Mouse (Mus musculus) midbrain, embryonic 11.5 days (tissue): Measurements from ENCODE around the gene H13. TPM values are rescaled to one million over a fixed set of nuclear protein-coding genes. Genes with fewer than 3 reads are reported as not detected.
A peak's percentile ranks its signal among the peaks of the same experiment; 100 is the strongest.

Source experiments
- ATAC-seq: fragments of 200-750 bp; cut with Nextera tagmentation; 2 replicates; pipeline ENCODE4 v1.8.0; 2017; ENCODE audit warnings: moderate TSS enrichment, moderate library complexity; ENCODE audit not compliant: low FRiP score
- DNase-seq: peaks from one replicate; pipeline ENCODE4 v3.0.0; 2015; ENCODE audit warnings: low spot score; ENCODE audit errors: missing footprints
- H3K27ac ChIP-seq: fragments of 300-500 bp; sonication (generic); 2 replicates; pipeline ENCODE4 v1.5.1; 2014; ENCODE audit warnings: low read depth, low read length
- H3K27me3 ChIP-seq: fragments of 300-500 bp; sonication (generic); 2 replicates; pipeline ENCODE4 v1.6.1; 2014; ENCODE audit warnings: mild to moderate bottlenecking, low read length, moderate library complexity, mixed read lengths; ENCODE audit not compliant: control insufficient read depth, insufficient read depth
- H3K36me3 ChIP-seq: fragments of 300-500 bp; sonication (generic); 2 replicates; pipeline ENCODE4 v1.6.1; 2014; ENCODE audit warnings: mild to moderate bottlenecking, low read length, moderate library complexity, mixed read lengths; ENCODE audit not compliant: control insufficient read depth, insufficient read depth
- H3K4me1 ChIP-seq: fragments of 300-500 bp; sonication (generic); 2 replicates; pipeline ENCODE4 v1.6.1; 2014; ENCODE audit warnings: low read length; ENCODE audit not compliant: control insufficient read depth, insufficient read depth
- H3K4me2 ChIP-seq: fragments of 300-500 bp; sonication (generic); 2 replicates; pipeline ENCODE4 v1.6.1; 2014; ENCODE audit warnings: mild to moderate bottlenecking, moderate library complexity
- H3K4me3 ChIP-seq: fragments of 300-500 bp; sonication (generic); 2 replicates; pipeline ENCODE4 v1.5.1; 2014; ENCODE audit warnings: low read depth, low read length
- H3K9ac ChIP-seq: fragments of 300-500 bp; sonication (generic); 2 replicates; pipeline ENCODE4 v1.6.1; 2014; ENCODE audit warnings: low read length
- H3K9me3 ChIP-seq: fragments of 300-500 bp; sonication (generic); 2 replicates; pipeline ENCODE4 v1.6.1; 2016; ENCODE audit warnings: low read length; ENCODE audit not compliant: control insufficient read depth
- WGBS: fragments of 180-500 bp; shearing (Covaris S2); extraction: QIAGEN DNeasy Blood & Tissue Kit; methylation state at CpG from one replicate; pipeline ENCODE4 v1.1.7; 2014; 5-methylcytosine and 5-hydroxymethylcytosine counted together
- polyA plus RNA-seq: library from polyadenylated mRNA; unstranded; fragments of >200 nt; fragmentation: Nextera tagmentation; extraction: Ambion mirVana; gene quantifications from 2 replicates; pipeline ENCODE4 v1.2.1, GENCODE M21; 2014

Gene H13
- polyA plus RNA-seq, 1 experiment from 2014 or later, result 119 TPM

DNA sequence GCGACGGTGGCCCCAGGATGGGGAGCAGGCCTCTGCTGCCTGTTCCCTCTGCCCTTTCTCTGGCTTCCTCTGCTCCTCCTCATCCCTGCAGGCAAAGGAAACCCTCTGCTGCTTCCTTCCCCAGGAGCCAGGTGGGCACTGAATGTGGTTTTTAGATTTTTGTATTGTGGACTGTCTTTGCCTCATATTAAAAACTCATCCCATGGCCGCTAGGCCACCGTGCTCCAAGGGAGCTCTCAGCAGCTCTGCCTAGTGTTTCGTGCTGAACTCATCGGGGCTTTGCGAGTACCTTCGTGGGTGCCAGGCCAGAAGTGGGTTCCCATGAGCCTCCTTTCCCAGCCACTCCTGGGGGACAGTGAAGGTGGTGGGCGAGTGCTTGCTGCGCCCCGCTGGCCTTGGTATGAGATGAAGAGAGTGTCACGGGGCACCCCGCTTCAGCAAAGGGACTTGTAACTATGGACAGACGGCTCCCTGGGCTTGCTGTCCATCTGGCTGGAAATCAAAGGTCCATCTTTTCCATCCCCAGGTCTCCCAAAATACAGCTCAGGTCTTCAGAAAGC, 35.6 kb downstream of the H13 start:
- Histone ChIP-seq H3K4me3 (no peak overlapping the region), H3K27me3 (no peaks in the 10 kb centered on the region), H3K27ac (no peak overlapping the region), H3K4me1 (peaks cover 12% of the 10 kb centered on the region), H3K9me3 (no peaks in the 10 kb centered on the region), H3K4me2 (no peak overlapping the region), H3K9ac (no peak overlapping the region), H3K36me3 (peaks cover 34% of the 10 kb centered on the region)
- 90% methylated on average over 14 of the region's 14 CpGs for whole genome bisulfite sequencing
- ATAC-seq (no peak), DNase-seq (no peak)

DNA sequence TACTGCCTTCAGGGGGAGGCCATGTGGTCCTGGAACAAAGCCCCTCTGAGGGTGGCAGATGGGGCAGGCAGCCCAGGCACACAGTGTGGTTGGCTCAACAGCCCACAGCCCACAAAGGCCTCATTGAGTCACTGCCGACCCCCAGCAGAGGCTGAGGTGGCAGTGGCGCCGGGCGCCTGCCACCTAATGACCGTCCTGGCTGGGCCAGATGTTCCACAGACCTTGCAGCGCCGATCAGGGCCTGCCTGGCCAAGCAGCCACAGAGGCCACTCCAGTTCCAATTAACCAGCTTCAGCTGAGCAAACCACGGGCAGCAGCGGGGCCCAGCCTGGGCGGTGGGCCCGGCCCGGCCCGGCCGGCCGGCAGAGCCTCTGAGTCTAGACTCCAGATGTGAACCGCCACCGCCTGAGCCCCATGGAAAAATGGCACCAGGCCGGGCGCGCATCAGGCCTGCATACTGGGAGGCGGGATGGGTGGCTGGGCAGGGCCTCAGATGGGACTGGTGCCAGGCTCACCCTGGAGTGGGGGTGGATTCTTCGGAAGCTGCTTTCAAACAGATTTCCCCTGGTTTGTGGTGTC, 36.8 kb downstream of the H13 start:
- ATAC-seq (0 out of 2 replicates have a peak, but pooled peaks have one; percentile 19), DNase-seq (no peak)
- no peak overlapping the region for H3K4me3 ChIP-seq
- WGBS, result 80% methylated on average over 22 of the region's 22 CpGs
- H3K4me2 ChIP-seq, result no peak overlapping the region
- peak overlapping the region; percentile 24; the same call in 1 of the 2 replicates for H3K9ac ChIP-seq
- peaks cover 22% of the 10 kb centered on the region for H3K36me3 ChIP-seq
- no peaks in the 10 kb centered on the region for H3K27me3 ChIP-seq
- peaks cover 12% of the 10 kb centered on the region for H3K4me1 ChIP-seq
- 0 out of 2 replicates have a peak overlapping the region, but pooled peaks have one; percentile 25 for H3K27ac ChIP-seq
- no peaks in the 10 kb centered on the region for H3K9me3 ChIP-seq

DNA sequence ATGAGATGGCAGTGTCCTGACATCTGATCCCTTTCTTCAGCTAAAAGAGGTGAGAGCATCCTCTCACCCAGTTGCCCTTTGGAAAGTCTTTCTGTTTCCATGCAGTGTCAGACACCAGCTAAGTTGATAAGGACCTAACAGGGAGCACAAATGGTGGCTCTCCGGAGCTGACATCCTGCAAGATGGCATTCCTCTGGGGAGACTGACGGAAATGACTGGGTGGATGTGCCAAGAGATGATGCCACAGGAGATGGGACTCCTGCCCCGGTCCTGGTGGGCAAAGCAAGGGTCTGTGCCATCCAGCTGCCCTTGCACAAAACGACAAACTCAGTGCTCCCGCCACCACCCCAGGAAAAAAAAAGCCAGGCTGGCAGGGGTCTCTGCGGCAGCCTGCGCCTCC, 37.9 kb downstream of the H13 start:
- Histone ChIP-seq H3K27ac (peak overlapping the region; percentile 65), H3K4me3 (peak overlapping the region; percentile 43), H3K4me1 (peaks cover 12% of the 10 kb centered on the region), H3K9me3 (no peaks in the 10 kb centered on the region), H3K4me2 (peak overlapping the region; percentile 67), H3K9ac (peak overlapping the region; percentile 76), H3K36me3 (peaks cover 14% of the 10 kb centered on the region), H3K27me3 (no peaks in the 10 kb centered on the region)
- no peak; the same call in 1 of the 2 replicates for ATAC-seq
- 37% methylated on average over 7 of the region's 7 CpGs for WGBS
- DNase-seq, result peak; percentile 89

DNA sequence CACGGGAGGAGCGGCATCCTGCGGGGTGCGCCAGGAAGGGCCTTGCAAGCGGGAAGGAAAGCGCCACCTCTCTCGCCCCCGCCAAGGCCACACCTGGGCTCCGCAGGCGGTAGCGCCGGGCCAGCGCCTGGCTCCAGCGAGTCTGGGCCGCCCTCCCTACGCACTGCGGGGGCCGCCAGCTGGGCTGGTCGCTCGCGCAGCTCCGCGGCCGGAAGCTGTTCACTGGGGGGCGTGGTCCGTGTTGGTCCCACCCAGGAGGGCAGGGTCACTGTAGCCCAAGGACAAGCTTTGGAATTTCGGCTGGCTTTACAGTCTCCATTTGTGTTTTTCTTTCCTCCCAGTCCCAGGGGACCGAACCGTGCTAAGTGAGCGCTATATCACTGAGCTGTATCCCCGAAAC, 38.4 kb downstream of the H13 start:
- no peaks in the 10 kb centered on the region for H3K9me3 ChIP-seq
- peak overlapping the region; percentile 67 for H3K4me2 ChIP-seq
- peaks cover 12% of the 10 kb centered on the region for H3K4me1 ChIP-seq
- peak overlapping the region; percentile 65 for H3K27ac ChIP-seq
- H3K9ac ChIP-seq, result peak overlapping the region; percentile 76
- 11% methylated on average over 30 of the region's 31 CpGs for WGBS
- DNase-seq (peak; percentile 96), ATAC-seq (peak; percentile 94)
- peaks cover 11% of the 10 kb centered on the region for H3K36me3 ChIP-seq
- peak overlapping the region; percentile 43 for H3K4me3 ChIP-seq
- H3K27me3 ChIP-seq, result no peaks in the 10 kb centered on the region

DNA sequence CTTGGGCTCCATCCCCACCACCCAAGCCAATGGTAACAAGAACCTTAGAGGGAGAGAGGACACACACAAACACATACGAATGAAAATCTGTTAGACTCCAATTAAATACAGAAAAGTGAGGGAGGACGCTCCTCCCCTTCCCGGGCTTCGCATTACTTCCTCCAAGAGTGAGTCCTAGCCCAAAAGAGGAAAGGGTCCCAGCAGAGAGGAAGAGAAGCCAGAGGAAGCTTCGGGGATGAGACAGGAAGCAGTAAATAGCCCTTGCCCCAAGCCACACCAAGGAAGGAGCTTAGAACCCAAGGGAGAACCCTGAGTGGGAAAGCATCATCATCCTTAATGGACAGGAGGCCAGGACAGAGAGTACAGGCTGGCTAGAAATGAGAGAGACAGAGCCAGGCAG, 39.8 kb downstream of the H13 start:
- 89% methylated on average over 5 of the region's 5 CpGs for WGBS
- Histone ChIP-seq H3K27me3 (no peaks in the 10 kb centered on the region), H3K27ac (no peak overlapping the region), H3K4me2 (no peak overlapping the region), H3K9me3 (no peaks in the 10 kb centered on the region), H3K9ac (no peak overlapping the region), H3K36me3 (peaks cover 9% of the 10 kb centered on the region), H3K4me3 (no peak overlapping the region), H3K4me1 (peaks cover 12% of the 10 kb centered on the region)
- ATAC-seq, result no peak
- DNase-seq, result no peak

DNA sequence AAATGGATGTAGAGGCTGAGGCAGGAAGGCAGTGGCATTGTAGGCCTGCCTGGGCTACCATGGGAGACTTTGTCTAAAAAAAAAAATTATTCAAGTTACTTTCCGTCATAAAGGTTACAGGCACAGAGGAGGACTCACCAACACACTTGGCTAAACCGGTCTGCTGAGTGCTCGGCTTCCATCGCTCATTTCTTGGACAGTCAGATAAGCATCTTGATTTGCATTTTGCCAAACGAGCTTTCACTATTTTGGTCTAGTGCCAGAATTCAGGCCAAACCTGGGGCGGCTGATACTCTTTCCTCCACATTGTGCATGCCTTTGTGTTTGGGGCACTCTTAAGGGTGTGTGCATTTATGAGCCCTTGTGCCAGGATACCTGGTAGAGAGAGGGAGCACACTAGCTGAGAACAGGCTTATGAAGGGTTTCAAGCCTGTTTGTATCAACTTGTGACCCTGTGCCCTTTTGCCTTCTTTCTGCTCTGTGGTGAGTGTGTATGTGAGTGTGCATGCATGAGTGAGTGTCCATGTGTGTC, 47.0 kb downstream of the H13 start:
- no peak overlapping the region for H3K4me3 ChIP-seq
- no peak for DNase-seq
- no peak overlapping the region for H3K27ac ChIP-seq
- peaks cover 13% of the 10 kb centered on the region for H3K4me1 ChIP-seq
- 89% methylated on average over 6 of the region's 6 CpGs for WGBS
- no peaks in the 10 kb centered on the region for H3K36me3 ChIP-seq
- H3K9me3 ChIP-seq, result no peaks in the 10 kb centered on the region
- no peak overlapping the region for H3K4me2 ChIP-seq
- no peak overlapping the region for H3K9ac ChIP-seq
- no peaks in the 10 kb centered on the region for H3K27me3 ChIP-seq
- ATAC-seq, result no peak

DNA sequence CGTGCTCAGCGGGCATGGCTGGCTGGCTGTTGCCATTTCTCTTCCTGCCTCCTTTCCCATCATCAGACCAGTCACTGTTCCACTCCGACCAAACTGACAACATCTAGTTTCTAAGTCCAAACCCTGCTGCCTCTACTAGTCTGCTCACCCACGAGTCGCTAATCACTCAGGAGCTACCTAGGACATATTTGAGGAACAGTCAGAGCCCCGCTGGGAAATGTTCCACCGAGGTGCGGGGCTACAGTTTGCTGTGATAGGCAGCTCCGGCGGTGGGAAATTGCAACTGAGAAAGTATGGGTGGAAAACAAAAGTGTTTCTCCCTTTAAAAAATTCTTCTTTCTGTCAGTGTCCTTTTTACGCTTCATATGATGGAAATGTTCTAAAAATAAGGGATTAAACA, 48.4 kb downstream of the H13 start:
- peak; percentile 54 for ATAC-seq
- Histone ChIP-seq H3K4me1 (peaks cover 13% of the 10 kb centered on the region), H3K9me3 (no peaks in the 10 kb centered on the region), H3K27ac (peak overlapping the region; percentile 60), H3K9ac (no peak overlapping the region), H3K36me3 (no peaks in the 10 kb centered on the region), H3K27me3 (no peaks in the 10 kb centered on the region), H3K4me3 (no peak overlapping the region), H3K4me2 (no peak overlapping the region)
- WGBS, result 53% methylated on average over 11 of the region's 11 CpGs
- DNase-seq, result peak; percentile 87

DNA sequence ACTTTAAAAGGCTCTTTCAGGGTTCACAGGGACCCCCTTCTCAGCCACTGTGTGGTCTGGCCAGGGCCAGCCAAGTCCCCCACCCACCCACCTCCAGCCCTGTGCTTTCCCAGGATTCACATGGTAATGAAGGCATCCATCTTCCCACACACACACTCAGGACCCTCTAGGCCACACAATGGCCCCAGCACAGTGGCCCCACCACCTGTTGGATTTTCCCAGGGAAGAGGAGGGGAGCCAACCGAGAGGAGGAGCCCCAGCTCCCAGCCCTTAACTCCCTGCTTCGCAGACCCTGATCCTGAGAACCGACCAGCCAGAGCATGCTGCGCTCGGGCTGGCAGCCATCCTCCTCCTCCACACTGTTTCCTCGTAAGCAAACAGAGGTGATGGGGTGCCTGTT, 48.8 kb downstream of the H13 start:
- peak overlapping the region; percentile 60; the same call in 1 of the 2 replicates for H3K27ac ChIP-seq
- no peaks in the 10 kb centered on the region for H3K36me3 ChIP-seq
- peak overlapping the region; percentile 3; the same call in 1 of the 2 replicates for H3K9ac ChIP-seq
- peak overlapping the region; percentile 3; the same call in 1 of the 2 replicates for H3K4me2 ChIP-seq
- H3K4me1 ChIP-seq, result peaks cover 13% of the 10 kb centered on the region
- WGBS, result 15% methylated on average over 6 of the region's 6 CpGs
- ATAC-seq (peak; percentile 92), DNase-seq (peak; percentile 91)
- H3K9me3 ChIP-seq, result no peaks in the 10 kb centered on the region
- H3K27me3 ChIP-seq, result no peaks in the 10 kb centered on the region
- H3K4me3 ChIP-seq, result no peak overlapping the region

DNA sequence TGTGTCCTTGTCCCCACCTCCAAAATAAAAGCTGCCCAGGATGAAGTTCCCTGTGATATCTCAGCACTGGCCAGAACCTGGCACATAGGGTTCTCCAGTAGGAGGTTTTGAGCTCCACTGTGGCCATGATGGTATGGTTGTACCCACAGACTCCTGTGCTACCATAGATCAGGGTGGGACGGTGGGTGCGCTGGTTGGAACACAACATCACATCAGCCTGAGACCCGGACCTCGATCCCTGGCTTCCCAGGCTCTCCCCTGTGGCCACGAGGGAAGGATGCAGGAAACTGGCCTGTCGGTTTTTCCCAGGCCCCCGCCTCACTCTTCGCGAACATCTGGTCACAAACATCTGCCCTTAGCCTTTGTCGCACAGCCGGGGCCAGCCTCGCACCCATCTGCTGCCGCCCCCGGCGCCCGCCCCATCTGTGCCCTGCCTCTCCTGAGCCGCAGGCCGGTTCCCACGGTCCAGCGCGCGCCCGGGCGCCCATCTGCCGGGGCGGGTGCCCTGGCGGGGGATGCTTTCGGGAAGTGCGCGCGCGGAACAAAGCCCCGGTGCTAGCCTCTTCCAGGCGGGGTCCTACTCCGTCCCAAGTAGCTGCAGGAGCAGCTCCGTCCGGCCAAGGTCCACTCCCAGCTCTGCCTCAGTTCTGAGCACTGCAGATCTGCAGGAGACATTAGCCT, 54.5 kb downstream of the H13 start:
- H3K27ac ChIP-seq, result no peak overlapping the region
- peak overlapping the region; percentile 57 for H3K4me2 ChIP-seq
- H3K4me1 ChIP-seq, result peaks cover 19% of the 10 kb centered on the region
- H3K27me3 ChIP-seq, result no peaks in the 10 kb centered on the region
- H3K4me3 ChIP-seq, result peak overlapping the region; percentile 29
- WGBS, result 3% methylated on average over 37 of the region's 37 CpGs
- H3K36me3 ChIP-seq, result no peaks in the 10 kb centered on the region
- no peaks in the 10 kb centered on the region for H3K9me3 ChIP-seq
- DNase-seq, result peak; percentile 95
- ATAC-seq, result peak; percentile 85
- peak overlapping the region; percentile 67 for H3K9ac ChIP-seq
